Comparison of ENCODE assay signal across 9 mouse cellular contexts in the genomic region with DNA sequence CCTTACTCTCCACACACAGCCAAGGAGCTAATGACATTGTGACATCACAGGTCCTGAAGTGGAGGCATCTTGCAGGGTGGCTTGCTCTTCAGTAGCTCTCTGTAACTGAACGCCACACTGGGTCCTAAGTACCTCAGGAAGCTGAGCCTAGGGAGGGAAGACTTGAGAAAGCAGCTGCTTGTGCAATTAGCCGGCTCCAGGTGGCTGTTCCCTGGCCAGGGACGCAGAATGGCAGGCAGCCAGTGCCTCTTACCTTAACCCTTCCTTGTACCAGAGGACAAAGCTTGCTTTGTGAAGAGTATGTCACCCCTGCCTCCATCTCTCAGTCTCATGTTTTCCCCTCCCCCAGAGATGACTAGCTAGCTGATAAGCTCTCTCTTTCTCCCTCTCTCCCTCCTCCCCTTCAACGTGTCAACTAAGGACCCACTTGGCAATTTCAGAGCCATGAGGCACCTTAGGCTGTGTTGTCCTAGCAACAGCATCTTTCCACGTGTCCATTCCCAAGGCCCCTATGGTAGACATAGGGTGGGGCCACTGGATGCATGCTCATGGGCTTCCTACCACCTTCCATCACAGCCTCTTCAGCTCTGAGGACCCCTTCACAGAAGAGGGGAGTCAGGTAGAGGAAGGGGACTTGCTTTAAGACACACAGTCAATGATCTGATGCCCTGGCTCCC. TPM values are rescaled to one million over a fixed set of nuclear protein-coding genes. Genes with fewer than 3 reads are reported as not detected.
DNase-seq lines count a peak whose midpoint lies in the region; ATAC-seq and TF ChIP-seq lines count a peak whose summit lies in the region.
"Had no signal": no experiment of that assay in that cellular context is flagged by ENCODE, and none has a peak within 500 bp of the region (broad histone marks: within the 10 kb centered on the region; RNA-seq: fewer than 3 reads in every experiment).

No protein-coding gene starts in this region.

- no peak for TF ChIP-seq CTCF in kidney, adult 2 months (conservative IDR thresholded peaks at IDR 0.05; ENCODE audit: insufficient read depth, insufficient read length, low read depth, low read length)

- no peaks in the 10 kb centered on the region for H3K27me3 ChIP-seq in kidney, adult 2 months (replicated peaks; ENCODE audit: control insufficient read depth, insufficient read depth, low read length)
- H3K27me3 ChIP-seq: limb, embryonic 15.5 days had no signal

- H3K4me3 ChIP-seq in kidney, adult 2 months (ENCODE audit: insufficient read depth, low read depth, low read length) = no peak overlapping the region
- H3K4me3 ChIP-seq: limb, embryonic 15.5 days had no signal

- ATAC-seq in granulocyte monocyte progenitor cell, adult 5-6 weeks (replicated peaks; ENCODE audit: poor library complexity, severe bottlenecking) = peak; percentile 9; the same call in 1 of the 2 replicates

- 27% methylated on average over 5 of the region's 5 CpGs for whole genome bisulfite sequencing in kidney, adult 2 months

- H3K36me3 ChIP-seq in kidney, adult 2 months (ENCODE audit: control insufficient read depth, insufficient read depth, low read length) = no peaks in the 10 kb centered on the region
- H3K36me3 ChIP-seq: limb, embryonic 15.5 days had no signal

- TF ChIP-seq POLR2A in kidney, adult 2 months (IDR thresholded peaks at IDR 0.05; ENCODE audit: low read depth, low read length) = no peak

- no peaks in the 10 kb centered on the region for H3K4me1 ChIP-seq in kidney, adult 2 months (ENCODE audit: control insufficient read depth, insufficient read depth, low read length)

- DNase-seq in layer of hippocampus, postnatal 14 days (ENCODE audit: low spot score in 2 of 2) = peak; percentile 24 to 26
- no peak for DNase-seq in layer of hippocampus, adult 9-10 months (ENCODE audit: low spot score)
- peak; percentile 85 to 89 for DNase-seq in cerebellum, postnatal 14 days
- peak; percentile 71 to 81 for DNase-seq in lung, postnatal 4 days
- no peak for DNase-seq in adrenal gland, postnatal 4 days (ENCODE audit: low spot score in 2 of 2)
- no peak for DNase-seq in heart, adult 9 months (ENCODE audit: low spot score in 2 of 2)
- no peak for DNase-seq in kidney, adult 2 months

- no peak overlapping the region for H3K27ac ChIP-seq in kidney, adult 2 months (ENCODE audit: insufficient read depth, low read depth, low read length)
- H3K27ac ChIP-seq: limb, embryonic 15.5 days had no signal

RNA-seq across cellular contexts. Expression of gene Myo5c, which starts 12.0 kb away (rescaled TPM):
- 1 to 10 TPM in 1 of 2 experiments, under 1 TPM in 1; 0.58 to 1.6 TPM for total RNA-seq in layer of hippocampus, postnatal 14 days (2021)
- not detected in 2 replicates for total RNA-seq in granulocyte monocyte progenitor cell, adult 5-6 weeks (2014; fragmentation: Nextera tagmentation)
- not detected in 2 replicates for total RNA-seq in granulocyte monocyte progenitor cell, adult 5-6 weeks (2017)
- 1 to 10 TPM; 1.8 to 5.0 TPM for total RNA-seq in adrenal gland, postnatal 4 days (2021)
- 7.1 and 7.5 TPM in 2 replicates for polyA plus RNA-seq in kidney, adult 2 months (2012; rRNA removed)

Comparison
In these comparisons a context has a peak if more than half of its experiments do, and no peak if none do; other contexts are left out.
1. DNase-seq: peak in layer of hippocampus, postnatal 14 days (2 of 2), cerebellum, postnatal 14 days (2 of 2) and lung, postnatal 4 days (2 of 2); none in layer of hippocampus, adult 9-10 months (single experiment), adrenal gland, postnatal 4 days (0 of 2), heart, adult 9 months (0 of 2) and kidney, adult 2 months (single experiment).